Mouse (Mus musculus) ES-E14 (cell line): ENCODE data around the gene Nmt1.

Experiments
- HCFC1 ChIP-seq: IDR thresholded peaks from 2 replicates; pipeline ENCODE4 v1.6.1; 2012; ENCODE audit warnings: low read length, inconsistent platforms, borderline replicate concordance; ENCODE audit not compliant: insufficient read depth
- ZC3H11A ChIP-seq: IDR thresholded peaks from 2 replicates; pipeline ENCODE4 v1.6.1; 2012; ENCODE audit warnings: low read depth, mild to moderate bottlenecking, inconsistent platforms, low read length, borderline replicate concordance
- ZNF384 ChIP-seq: IDR thresholded peaks from 2 replicates; pipeline ENCODE4 v1.6.1; 2012; ENCODE audit warnings: low read depth, low read length, inconsistent platforms

GRCm38 (mm10) chr11:103004852-103005251 is 23.1 kb upstream of the Nmt1 start:
- TF ChIP-seq HCFC1 (no peak), ZNF384 (no peak), ZC3H11A (no peak)
